Mouse (Mus musculus): ENCODE results near the gene Camta2.

Camta2 gene

DNA sequence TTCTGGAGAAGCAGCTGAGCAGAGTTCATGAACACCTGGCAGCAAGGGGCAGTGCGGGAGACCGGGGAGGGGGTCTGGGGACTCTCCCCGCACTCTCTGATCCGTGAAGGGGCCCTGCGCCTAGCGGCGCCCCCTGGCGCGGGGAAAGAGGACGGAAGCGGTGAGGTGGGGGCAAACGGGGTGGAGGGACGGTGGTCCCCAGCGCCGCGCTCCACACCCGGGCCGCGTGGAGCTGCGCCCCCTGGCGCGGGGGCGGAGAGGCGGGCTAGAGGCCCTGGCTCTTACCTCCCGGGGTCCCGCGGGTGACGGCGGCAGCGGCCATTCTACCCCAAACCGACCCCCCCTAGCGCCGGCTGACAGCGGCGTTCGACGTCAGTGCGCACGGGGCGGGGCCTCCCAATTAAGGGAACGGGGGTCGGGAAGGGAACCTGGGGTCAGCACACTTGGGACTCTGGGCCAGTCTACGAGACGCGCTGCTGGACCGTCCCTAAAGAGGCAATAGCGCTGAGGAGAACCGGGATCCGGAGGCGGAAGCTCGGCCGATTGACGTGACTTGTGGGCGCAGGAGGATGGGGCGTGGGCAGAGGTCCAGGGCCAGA is at the start of gene Camta2:
TSS of gene Camta2 (minus strand) at position 505 of the 599 bp plus-strand sequence.
- peak; percentile 89 for DNase-seq (ENCODE audit: low spot score)

DNA sequence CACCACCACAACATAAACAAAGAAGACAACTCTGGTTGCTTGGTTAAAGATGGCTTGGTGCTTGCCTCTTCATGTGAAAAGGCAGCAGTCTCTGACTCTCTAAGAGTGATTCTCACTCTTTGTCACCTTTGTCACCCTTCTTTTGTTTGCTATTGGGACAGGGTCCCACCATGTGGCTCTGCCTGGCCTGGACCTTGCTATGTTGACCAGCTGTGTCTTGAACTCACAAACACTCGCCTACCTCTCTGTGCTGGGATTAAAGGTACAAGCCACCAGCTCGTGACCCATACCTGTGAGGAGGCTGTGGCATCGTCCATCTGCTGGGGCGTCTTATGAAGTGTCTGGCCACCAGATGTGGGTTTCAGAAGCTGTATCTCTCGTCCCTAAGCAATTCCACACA is 45.4 kb upstream of the Camta2 start:
- no peak for DNase-seq (ENCODE audit: low spot score)

GRCm38 (mm10) chr11:70731178-70731577 is 43.3 kb upstream of the Camta2 start:
- peak; percentile 46 for DNase-seq (ENCODE audit: low spot score)

DNA sequence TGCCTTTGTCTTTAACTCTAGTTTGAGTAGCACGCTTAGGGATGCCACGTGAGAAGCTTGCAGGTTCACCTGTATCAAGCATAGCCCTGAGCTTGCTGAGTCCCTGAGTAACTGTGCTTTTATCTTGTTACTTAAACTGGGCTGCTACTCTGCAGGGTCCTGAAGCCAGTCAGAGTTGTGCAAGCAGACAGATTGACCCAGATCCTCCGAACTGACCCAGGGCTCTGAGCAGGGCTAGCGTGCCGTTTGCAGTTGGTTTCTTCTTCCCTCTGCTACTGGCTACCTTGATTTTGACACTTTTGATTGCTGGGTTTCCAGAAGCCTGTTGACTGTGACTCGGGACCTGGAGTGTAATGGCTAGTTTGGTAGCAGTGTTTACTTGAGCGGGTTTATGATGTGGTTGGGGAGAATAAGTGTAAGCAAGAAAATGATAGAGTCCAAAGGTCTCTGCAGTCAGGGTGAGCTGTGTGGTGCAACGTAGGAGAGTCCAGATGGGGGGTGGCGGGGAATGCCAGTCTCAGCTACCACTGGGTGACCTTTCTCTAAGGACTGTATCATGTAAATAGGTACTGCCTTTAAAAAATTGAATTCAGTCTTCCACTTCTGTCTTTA is 42.6 kb upstream of the Camta2 start:
- no peak for DNase-seq (ENCODE audit: low spot score)

- DNase-seq (ENCODE audit: low spot score) = no peak
These were observed 39.5 kb upstream of the Camta2 start for GRCm38 (mm10) chr11:70727385-70727784.

DNA sequence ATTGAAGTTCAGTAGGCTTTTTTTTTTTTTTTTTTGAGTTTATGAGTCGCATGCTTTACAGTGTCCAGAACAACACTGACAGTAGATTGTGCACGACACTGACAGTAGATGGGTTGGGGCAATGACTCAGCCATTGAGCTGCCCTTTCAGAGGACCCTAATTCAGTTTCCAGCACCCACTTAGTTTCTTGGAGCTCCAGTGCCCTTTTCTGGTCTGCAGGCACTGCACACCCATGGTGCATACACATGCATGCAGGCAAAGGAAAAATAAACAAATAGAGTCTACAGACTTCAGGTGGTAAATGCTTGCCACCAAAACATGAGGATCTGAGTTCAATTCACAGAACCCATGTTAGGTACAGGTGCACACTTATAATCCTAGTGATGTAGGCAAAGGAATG is 38.7 kb upstream of the Camta2 start:
- no peak for DNase-seq (ENCODE audit: low spot score)

DNA sequence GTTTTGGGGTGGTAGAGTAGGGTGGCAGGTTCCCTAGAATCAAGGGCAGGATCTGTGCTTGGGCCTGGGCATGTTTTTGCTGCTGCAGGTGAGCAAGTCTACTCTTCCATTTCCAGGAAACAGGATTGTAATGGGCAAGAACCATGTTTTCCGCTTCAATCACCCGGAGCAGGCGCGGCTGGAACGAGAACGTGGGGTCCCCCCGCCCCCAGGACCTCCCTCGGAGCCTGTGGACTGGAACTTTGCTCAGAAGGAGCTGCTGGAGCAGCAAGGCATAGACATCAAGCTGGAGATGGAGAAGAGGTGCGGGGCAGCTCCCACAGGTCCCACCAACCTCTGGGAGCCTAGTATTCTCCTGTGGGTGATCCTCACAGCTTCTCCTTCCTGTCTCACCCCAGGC is 36.8 kb upstream of the Camta2 start:
- no peak for DNase-seq (ENCODE audit: low spot score)

GRCm38 (mm10) chr11:70721072-70721471 is 33.2 kb upstream of the Camta2 start:
- DNase-seq (ENCODE audit: low spot score) = no peak

- no peak for DNase-seq (ENCODE audit: low spot score)
These were observed 32.7 kb upstream of the Camta2 start for GRCm38 (mm10) chr11:70720567-70720966.

- DNase-seq (ENCODE audit: low spot score) = no peak
These were observed 30.6 kb upstream of the Camta2 start for GRCm38 (mm10) chr11:70718481-70718880.

DNA sequence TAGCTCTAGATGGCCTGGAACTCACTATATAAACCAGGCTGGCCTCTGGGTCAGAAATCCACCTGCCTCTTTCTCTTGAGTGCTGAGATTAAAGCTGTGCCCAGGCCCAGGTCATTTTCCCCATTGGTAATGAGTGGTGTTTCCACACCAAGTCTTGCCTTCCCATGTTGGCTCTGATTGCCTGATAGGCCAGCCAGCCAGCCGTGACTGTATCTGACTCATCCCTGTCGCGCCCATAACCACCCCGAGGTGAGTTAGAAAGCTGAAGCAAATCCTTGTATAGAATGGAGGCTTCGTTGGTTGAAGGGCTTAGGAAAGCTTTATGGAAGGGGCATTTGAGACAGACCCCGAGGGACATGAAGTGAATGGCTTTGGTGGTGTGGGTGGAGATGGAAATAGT is 27.9 kb upstream of the Camta2 start:
- no peak for DNase-seq (ENCODE audit: low spot score)

- DNase-seq (ENCODE audit: low spot score) = no peak
These were observed 25.3 kb upstream of the Camta2 start for GRCm38 (mm10) chr11:70713222-70713621.

GRCm38 (mm10) chr11:70711026-70711425 is 23.1 kb upstream of the Camta2 start:
- no peak for DNase-seq (ENCODE audit: low spot score)

DNA sequence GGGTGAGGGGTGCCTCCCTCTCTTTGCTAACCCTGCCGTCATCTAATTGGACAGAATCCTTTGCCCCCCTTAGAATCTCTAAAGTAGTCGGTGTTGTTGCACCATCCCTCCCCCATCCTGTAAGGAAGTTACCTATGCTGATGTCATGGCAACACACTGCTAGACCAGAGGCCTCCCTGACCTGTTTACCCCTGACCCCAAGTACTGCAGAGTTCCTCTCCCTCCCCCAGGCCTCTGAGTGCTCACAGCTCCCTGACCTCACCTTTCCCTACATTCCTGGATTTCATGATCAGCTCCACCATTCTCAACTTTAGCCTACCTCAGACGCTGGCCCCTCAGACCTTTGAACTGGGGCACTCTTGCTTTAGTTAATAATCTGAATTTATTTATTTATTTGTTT is 18.2 kb upstream of the Camta2 start:
- DNase-seq (ENCODE audit: low spot score) = no peak

DNA sequence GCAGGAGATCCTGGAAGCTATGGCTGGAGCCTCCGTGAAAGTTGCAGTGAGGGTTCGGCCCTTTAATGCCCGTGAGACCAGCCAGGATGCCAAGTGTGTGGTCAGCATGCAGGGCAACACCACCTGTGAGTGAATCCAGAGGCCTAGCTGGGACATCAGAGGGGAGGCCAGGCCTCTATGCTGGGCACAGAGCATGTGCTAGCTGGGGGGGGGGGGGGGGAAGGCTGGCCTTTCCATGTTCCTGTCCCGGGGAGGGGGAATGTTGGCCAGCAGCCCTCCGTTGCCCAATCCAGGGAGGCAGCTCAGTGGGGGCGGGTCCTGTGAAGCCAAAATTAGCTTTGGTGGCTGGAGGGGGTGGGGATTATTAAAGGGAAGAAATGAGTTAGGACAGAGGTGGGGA is 14.9 kb upstream of the Camta2 start:
- DNase-seq (ENCODE audit: low spot score) = no peak

GRCm38 (mm10) chr11:70701984-70702733 is 14.3 kb upstream of the Camta2 start:
- no peak for DNase-seq (ENCODE audit: low spot score)

DNA sequence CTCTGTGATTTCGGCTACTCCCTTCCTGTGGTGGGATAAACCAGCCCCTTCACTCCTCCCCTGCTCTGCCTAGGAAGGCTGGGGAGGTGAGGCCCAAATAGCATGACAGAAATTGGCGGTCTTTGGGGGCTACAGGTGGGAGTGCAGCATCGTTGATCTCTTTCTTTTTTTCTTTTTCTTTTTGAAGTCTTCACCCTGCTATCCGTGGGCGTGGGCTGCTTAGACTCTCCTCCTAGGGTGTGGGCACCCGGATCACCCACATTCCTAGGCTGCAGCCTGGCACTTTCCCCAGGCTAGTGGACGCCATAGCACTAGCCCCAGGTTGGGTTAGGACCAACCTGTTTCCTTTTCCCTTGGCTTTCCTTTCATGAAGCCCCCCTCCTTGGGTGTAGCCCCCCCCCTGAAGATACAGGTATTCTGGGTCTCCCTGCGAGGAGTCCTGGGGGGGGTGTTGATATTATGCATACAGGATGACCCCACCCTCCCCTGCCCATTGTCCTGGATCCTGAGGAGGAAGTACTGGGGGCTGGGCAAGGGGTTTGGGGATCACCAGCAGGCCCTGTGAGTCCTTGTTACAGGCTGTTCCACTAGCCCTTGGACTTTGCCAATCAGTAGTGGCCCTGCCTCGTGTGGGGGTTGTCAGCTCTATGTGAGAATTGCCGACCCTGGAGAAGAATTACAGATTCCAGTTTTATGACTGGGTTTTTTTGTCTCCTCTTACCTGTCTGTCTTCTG is 13.5 kb upstream of the Camta2 start:
- DNase-seq (ENCODE audit: low spot score) = no peak

GRCm38 (mm10) chr11:70700613-70701012 is 12.7 kb upstream of the Camta2 start:
- peak; percentile 69 for DNase-seq (ENCODE audit: low spot score)

- DNase-seq (ENCODE audit: low spot score) = peak; percentile 94
These were observed 12.0 kb upstream of the Camta2 start, which contains the start of the genes Inca1 and Kif1c for GRCm38 (mm10) chr11:70699722-70700556. Gene Inca1, minus strand, starts transcription at chr11:70700155. Gene Kif1c, plus strand, starts transcription at chr11:70700548.

- DNase-seq (ENCODE audit: low spot score) = no peak
These were observed 11.1 kb upstream of the Camta2 start for GRCm38 (mm10) chr11:70699051-70699450.

DNA sequence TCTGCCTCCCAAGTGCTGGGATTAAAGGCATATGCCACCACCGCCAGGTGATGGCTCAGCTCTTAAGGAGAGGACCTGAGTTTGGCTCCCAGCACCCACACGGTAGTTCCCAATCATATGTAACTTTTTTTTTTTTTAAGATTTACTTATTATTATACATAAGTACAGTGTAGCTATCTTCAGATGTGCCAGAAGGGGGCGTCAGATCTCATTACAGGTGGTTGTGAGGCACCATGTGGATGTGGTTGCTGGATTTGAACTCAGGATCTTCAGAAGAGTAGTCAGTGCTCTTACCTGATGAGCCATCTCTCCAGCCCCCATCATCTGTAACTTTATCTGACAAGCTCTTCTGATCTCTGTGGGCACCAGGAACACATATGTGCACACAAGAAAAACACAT is 9.5 kb upstream of the Camta2 start:
- no peak for DNase-seq (ENCODE audit: low spot score)

DNA sequence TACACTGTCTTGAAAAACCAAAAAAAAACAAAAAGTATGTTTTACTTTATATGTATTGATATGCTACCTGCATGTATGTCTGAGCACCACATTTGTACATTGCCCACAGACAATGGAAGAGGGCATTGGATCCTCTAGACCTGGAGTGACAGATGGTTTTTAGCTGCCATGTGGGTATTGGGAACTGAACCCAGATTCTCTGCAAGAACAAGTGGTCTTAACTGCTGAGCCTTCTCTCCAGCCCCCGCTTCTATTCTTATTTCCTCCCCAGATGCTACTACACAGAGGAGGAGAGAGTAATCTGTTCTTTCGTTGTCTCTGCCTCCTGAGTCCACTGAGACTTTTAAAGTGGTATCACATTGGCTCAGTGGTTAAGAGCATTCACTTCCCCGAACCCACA is 5.6 kb upstream of the Camta2 start:
- DNase-seq (ENCODE audit: low spot score) = no peak
